Mouse (Mus musculus) layer of hippocampus, postnatal 14 days (tissue): ENCODE measurements at regions not wholly inside any gene's neighbourhood (a gene's known extent, or its start where the extent isn't known, plus 50 kb on each side); places are given as distances from the start of the nearest gene placed in this dataset.

ENCODE experiments used
- DNase-seq, 2 experiments: peaks; one replicate each; pipeline ENCODE4 v3.0.0; 2021 to 2022; ENCODE audit warnings: low spot score in 2 of 2, mixed read lengths in 1 of 2

- DNase-seq, result no peak
Observed at GRCm38 (mm10) chr11:65497415-65497814, 227.6 kb upstream of the Myocd start.

GRCm38 (mm10) chr11:65495034-65495433, 225.2 kb upstream of the Myocd start:
- DNase-seq, result no peak

DNA sequence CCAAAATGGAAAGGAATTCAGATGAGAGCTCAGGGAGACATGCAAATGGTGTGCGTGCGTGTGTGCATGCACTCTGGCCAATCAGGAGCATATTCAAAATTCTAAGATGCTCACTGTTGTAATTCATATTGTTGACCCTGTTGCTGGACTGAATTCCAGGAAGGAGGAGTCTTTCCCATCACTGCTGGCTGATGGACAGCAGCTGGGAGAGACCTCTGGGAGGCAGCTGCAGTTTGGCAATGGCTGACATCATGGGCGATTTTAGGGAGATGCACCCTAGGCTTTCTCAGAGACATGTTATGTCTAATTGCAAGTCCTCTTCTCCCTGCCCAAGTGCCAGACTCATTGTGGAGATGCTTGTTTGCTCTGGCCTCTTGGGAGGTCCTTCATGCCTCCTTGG, 220.6 kb upstream of the Myocd start:
- DNase-seq, result no peak

DNA sequence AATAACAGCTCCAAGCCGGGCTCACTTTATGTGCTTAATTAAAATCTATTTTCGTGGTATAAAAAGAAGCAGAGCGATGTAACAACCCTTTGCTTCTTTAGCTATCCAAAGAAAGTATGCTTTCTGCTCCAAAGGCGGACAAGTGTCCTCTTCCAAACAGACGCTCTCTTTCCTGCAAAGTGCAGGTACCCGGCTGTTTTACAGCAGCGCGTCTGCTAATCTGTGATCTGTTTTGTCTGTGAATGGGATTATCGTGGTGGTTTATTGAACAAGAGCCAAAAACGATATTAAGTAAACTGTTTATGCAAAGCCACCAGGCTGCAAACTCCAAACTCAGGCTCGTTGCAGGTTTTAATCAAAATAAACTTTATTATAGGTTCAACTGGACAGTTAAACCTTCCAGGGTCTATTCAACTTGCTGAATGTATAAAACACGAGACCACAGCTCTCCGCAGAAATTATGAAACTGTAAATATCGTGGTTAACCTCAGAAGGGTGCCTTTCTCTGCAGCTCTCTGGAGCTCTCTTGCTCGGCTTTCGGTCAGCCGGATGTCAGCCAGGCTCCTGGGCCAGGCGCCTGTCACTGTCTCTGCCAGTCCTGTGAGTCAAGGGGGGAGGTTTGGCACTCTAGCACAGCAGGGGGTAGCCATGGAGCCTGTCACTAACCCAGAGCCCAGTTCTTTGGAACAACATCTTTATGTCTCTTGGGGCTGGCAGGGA, 206.2 kb upstream of the Myocd start:
- peak; percentile 17 to 48 for DNase-seq

DNA sequence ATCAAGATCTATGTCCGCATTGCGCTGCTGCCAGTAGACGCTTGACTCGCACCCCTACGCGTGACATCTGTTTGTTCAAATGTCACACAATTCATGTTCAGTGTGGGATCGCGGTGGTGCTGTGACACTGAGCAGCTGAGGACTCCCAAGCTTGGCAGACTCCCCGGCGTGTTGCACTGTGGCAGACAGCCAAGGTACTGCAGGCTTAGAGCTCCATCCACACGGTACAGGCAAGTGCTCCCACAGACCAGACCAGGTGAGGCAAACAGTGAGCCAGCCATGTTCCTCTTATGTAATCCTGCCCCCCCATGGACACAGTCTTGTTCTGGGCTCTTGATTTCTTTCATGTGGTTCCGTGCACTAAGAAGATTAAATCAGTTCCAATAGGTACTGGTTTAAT, 205.5 kb upstream of the Myocd start:
- DNase-seq, result peak; percentile 77 to 91

GRCm38 (mm10) chr11:65469762-65470741, 200.3 kb upstream of the Myocd start:
- DNase-seq, result no peak

DNA sequence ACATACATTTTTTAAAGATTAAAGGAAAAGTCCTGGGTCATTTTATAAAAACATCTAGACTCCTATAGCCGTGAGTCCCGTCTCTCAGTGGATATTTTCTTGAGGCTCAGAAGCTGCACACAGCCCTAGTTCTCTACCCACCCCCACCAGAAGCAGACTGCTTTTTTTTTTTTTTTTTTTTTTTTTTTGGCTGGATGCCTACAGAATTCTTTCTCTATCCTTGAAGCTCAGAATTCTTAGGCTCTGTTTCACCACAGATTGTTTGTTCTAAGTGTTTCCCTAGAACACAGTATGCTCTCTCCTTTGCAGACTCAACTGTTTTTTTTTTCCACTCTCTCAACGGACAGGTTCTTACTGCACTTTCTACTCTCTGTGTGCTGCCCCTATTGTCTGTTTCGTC, 191.3 kb upstream of the Myocd start:
- peak in 1 of 2 experiments; percentile 21 for DNase-seq

GRCm38 (mm10) chr11:65448436-65448835, 178.6 kb upstream of the Myocd start:
- DNase-seq, result no peak

GRCm38 (mm10) chr11:65443466-65444024, 173.8 kb upstream of the Myocd start:
- no peak for DNase-seq

- peak in 1 of 2 experiments; percentile 45 for DNase-seq
Observed at GRCm38 (mm10) chr11:65435699-65436161, 165.9 kb upstream of the Myocd start.

- DNase-seq, result no peak
Observed at GRCm38 (mm10) chr11:65421889-65422288, 152.1 kb upstream of the Myocd start.

DNA sequence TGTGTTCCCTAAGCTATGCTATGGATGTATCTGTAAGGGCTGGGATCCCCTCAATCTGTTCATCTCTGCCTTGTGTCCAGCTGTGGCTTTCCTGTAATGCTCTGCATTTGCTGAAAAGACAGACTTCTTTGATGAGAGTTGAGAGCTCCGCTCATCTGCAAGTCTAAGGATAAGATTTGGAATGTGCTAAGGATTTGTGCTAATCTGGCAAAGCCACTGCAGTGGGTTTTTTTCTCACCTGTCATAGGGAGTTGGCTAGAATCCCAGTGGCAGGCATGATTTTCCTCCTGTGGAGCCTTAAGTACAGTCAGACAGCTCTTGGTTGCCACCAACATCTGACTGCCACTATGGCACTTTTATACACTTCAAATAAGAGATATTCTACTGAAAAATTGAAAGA, 138.8 kb upstream of the Myocd start:
- no peak for DNase-seq

GRCm38 (mm10) chr11:65402460-65403154, 132.8 kb upstream of the Myocd start:
- DNase-seq, result peak; percentile 37 to 86

DNA sequence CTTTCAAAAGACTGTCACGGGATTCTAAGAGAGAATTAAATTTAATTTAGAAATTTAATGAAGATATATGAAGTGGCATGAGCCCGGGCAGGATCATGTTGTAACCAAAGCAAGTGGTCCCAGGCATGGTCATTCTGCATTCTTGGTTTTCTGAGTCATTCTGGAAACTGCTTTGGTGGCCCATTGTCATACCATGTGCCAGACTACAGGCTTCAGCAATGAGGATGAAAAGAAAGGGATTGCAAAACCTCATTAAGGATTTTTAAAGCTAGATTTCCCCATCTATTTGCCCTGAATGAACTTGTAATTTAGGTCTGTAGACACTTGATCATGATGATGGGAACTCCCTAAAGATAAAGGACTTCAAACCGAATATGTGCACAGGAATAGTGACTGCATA, 119.4 kb upstream of the Myocd start:
- DNase-seq, result no peak

GRCm38 (mm10) chr11:65386291-65387061, 116.7 kb upstream of the Myocd start:
- DNase-seq, result no peak

- no peak for DNase-seq
Observed at GRCm38 (mm10) chr11:65375361-65375760, 105.6 kb upstream of the Myocd start.

- DNase-seq, result no peak
Observed at GRCm38 (mm10) chr11:65373136-65373535, 103.3 kb upstream of the Myocd start.

DNA sequence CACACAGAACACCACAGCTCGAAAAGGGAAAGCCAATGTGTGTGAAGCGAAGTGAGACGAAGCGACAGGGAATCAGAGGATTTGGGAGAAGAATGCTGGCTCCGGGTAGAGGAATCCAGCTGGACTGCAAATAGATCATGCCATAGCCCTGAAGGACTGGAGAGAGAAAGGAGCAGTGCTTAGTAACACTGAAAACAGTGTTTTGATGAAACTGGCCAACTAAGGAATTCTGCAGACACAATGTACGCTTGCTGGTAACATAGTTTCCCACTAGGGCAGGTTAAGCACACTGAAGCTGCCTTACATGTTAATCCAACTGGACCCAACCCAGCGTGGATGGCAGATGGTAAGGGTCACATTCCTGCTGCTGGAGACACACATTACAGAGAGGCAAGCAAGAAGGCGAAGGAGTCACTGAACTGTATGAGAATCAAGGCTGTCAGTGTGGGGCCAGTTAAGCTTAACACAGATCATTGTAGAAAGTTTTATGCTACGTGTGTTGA, 102.6 kb upstream of the Myocd start:
- no peak for DNase-seq

- no peak for DNase-seq
Observed at GRCm38 (mm10) chr11:65367825-65368224, 98.0 kb upstream of the Myocd start.

GRCm38 (mm10) chr11:65366677-65367370, 97.0 kb upstream of the Myocd start:
- no peak for DNase-seq
